Mouse (Mus musculus): ENCODE data around the gene Anapc2. TPM values are rescaled to one million over a fixed set of nuclear protein-coding genes. Genes with fewer than 3 reads are reported as not detected.

The Anapc2 gene
- polyA plus RNA-seq, 1 experiment from 2014 or later, result 40.5 TPM

GRCm38 (mm10) chr2:25318971-25319773 lies 46.9 kb downstream of the Anapc2 start, which contains the start of gene Grin1:
Gene Grin1 (minus strand): TSS chr2:25319187.
- Histone ChIP-seq H3K27me3 (ENCODE audit: control insufficient read depth, insufficient read depth, low read depth, low read length) (peaks cover 30% of the 10 kb centered on the region), H3K9ac (ENCODE audit: low read depth, low read length) (no peak within 1 kb of the TSS), H3K4me1 (ENCODE audit: control insufficient read depth, low read depth, low read length) (no peaks in the 10 kb centered on the region), H3K4me2 (ENCODE audit: low read depth, low read length) (peak within 1 kb of the TSS; percentile 23; the same call in 1 of the 2 replicates), H3K4me3 (ENCODE audit: low read depth, low read length) (peak within 1 kb of the TSS; percentile 9; the same call in 1 of the 2 replicates), H3K36me3 (ENCODE audit: control insufficient read depth, insufficient read depth) (no peaks in the 10 kb centered on the region), H3K9me3 (replicated peaks; ENCODE audit: control insufficient read depth, low read length) (no peaks in the 10 kb centered on the region), H3K27ac (ENCODE audit: low read length) (no peak within 1 kb of the TSS)
- ATAC-seq (ENCODE audit: low read depth), result no peak
- WGBS (ENCODE audit: insufficient replicate concordance), result 9% methylated on average over 58 of the region's 58 CpGs

- no peak overlapping the region for H3K4me2 ChIP-seq (ENCODE audit: low read depth, low read length)
- H3K4me3 ChIP-seq (ENCODE audit: low read depth, low read length), result no peak overlapping the region
- H3K9ac ChIP-seq (ENCODE audit: low read depth, low read length), result no peak overlapping the region
- H3K27ac ChIP-seq (ENCODE audit: low read length), result no peak overlapping the region
- no peaks in the 10 kb centered on the region for H3K9me3 ChIP-seq (replicated peaks; ENCODE audit: control insufficient read depth, low read length)
- H3K4me1 ChIP-seq (ENCODE audit: control insufficient read depth, low read depth, low read length), result no peaks in the 10 kb centered on the region
- ATAC-seq (ENCODE audit: low read depth), result no peak
- WGBS (ENCODE audit: insufficient replicate concordance), result 16% methylated on average over 2 of the region's 2 CpGs
- H3K36me3 ChIP-seq (ENCODE audit: control insufficient read depth, insufficient read depth), result no peaks in the 10 kb centered on the region
- H3K27me3 ChIP-seq (ENCODE audit: control insufficient read depth, insufficient read depth, low read depth, low read length), result peaks cover 30% of the 10 kb centered on the region
Observed at GRCm38 (mm10) chr2:25320084-25320483, 47.8 kb downstream of the Anapc2 start.

GRCm38 (mm10) chr2:25326036-25326435 lies 53.8 kb downstream of the Anapc2 start:
- no peaks in the 10 kb centered on the region for H3K9me3 ChIP-seq (replicated peaks; ENCODE audit: control insufficient read depth, low read length)
- no peaks in the 10 kb centered on the region for H3K36me3 ChIP-seq (ENCODE audit: control insufficient read depth, insufficient read depth)
- H3K4me3 ChIP-seq (ENCODE audit: low read depth, low read length), result no peak overlapping the region
- H3K9ac ChIP-seq (ENCODE audit: low read depth, low read length), result no peak overlapping the region
- H3K4me1 ChIP-seq (ENCODE audit: control insufficient read depth, low read depth, low read length), result peaks cover under 1% of the 10 kb centered on the region; the same call in 1 of the 2 replicates
- no peak overlapping the region for H3K4me2 ChIP-seq (ENCODE audit: low read depth, low read length)
- H3K27ac ChIP-seq (ENCODE audit: low read length), result no peak overlapping the region
- no peaks in the 10 kb centered on the region for H3K27me3 ChIP-seq (ENCODE audit: control insufficient read depth, insufficient read depth, low read depth, low read length)
- no peak for ATAC-seq (ENCODE audit: low read depth)
- WGBS (ENCODE audit: insufficient replicate concordance), result 61% methylated on average over 2 of the region's 2 CpGs

DNA sequence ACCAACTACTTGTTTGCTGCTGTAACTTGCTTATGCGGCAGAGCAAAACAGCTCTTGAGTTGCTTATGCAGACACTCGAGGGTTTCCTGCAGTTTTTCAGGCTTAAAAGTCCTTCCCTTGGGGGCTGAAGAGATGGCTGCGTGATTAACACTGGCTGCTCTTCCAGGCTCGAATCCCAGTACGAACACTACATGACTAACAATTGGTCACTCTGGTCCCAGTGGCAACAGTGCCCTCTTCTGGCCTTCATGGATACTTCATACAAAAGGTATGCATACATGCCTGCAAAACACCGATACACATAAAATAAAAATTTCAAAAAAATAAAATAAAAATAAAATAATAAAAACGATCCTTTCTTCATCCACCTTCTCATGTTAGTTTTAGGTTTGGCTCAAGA lies 56.2 kb downstream of the Anapc2 start:
- no peaks in the 10 kb centered on the region for H3K36me3 ChIP-seq (ENCODE audit: control insufficient read depth, insufficient read depth)
- no peak overlapping the region for H3K4me2 ChIP-seq (ENCODE audit: low read depth, low read length)
- no peaks in the 10 kb centered on the region for H3K9me3 ChIP-seq (replicated peaks; ENCODE audit: control insufficient read depth, low read length)
- WGBS (ENCODE audit: insufficient replicate concordance), result 29% methylated on average over 7 of the region's 7 CpGs
- no peak for ATAC-seq (ENCODE audit: low read depth)
- H3K9ac ChIP-seq (ENCODE audit: low read depth, low read length), result no peak overlapping the region
- H3K4me1 ChIP-seq (ENCODE audit: control insufficient read depth, low read depth, low read length), result peaks cover 12% of the 10 kb centered on the region
- no peak overlapping the region for H3K27ac ChIP-seq (ENCODE audit: low read length)
- H3K4me3 ChIP-seq (ENCODE audit: low read depth, low read length), result no peak overlapping the region
- H3K27me3 ChIP-seq (ENCODE audit: control insufficient read depth, insufficient read depth, low read depth, low read length), result no peaks in the 10 kb centered on the region

GRCm38 (mm10) chr2:25331470-25331869 lies 59.2 kb downstream of the Anapc2 start:
- peak overlapping the region; percentile 82 for H3K4me3 ChIP-seq (ENCODE audit: low read depth, low read length)
- 46% methylated on average over 9 of the region's 9 CpGs for WGBS (ENCODE audit: insufficient replicate concordance)
- H3K4me1 ChIP-seq (ENCODE audit: control insufficient read depth, low read depth, low read length), result peaks cover 16% of the 10 kb centered on the region

DNA sequence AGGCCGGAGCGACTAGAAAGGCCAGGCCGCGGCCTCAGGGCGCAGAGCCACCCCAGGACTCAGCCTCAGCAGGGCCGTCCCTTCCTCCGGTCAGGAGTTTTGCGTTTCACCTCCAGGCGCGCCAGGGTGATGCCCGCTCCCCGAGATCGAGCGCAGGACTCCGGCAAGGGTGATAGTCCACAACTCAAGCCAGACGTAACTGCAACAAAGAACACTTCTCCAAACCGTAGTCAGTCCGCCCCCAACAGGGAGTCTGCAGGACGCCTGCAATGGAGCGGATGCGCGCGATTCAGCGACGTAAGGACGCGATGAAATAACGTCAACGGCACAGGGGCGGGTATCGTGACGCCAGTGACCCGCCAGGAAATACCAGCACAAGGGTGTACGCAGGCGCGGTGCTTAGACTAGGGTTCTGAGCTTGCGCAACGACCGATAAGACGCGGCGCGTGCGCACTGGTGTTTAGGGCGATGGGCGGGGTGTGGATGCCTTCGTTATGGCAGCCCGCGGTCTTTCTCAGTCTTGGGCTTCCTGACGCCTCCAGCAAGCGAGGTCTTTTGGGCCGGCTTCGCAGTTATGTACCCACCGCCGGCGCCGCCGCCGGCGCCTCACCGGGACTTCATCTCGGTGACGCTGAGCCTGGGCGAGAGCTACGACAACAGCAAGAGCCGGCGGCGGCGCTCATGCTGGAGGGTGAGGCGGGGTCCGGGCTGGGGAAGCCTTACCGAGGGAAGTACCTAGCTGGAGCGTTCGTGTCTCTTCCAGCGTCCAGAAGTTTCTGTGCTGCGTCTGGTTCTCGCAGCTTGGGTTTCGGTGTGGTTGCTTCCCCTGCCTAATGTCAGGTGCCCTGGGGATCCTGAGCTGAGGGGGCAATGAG lies 60.2 kb downstream of the Anapc2 start, which contains the start of gene Man1b1:
Gene Man1b1 (plus strand): TSS at position 53 of the 875 bp plus-strand sequence.
- H3K4me1 ChIP-seq (ENCODE audit: control insufficient read depth, low read depth, low read length), result peaks cover 16% of the 10 kb centered on the region
- H3K27me3 ChIP-seq (ENCODE audit: control insufficient read depth, insufficient read depth, low read depth, low read length), result no peaks in the 10 kb centered on the region
- under 1% methylated on average over 78 of the region's 78 CpGs for WGBS (ENCODE audit: insufficient replicate concordance)
- peak within 1 kb of the TSS; percentile 92 for H3K4me2 ChIP-seq (ENCODE audit: low read depth, low read length)
- peak within 1 kb of the TSS; percentile 82 for H3K4me3 ChIP-seq (ENCODE audit: low read depth, low read length)
- H3K27ac ChIP-seq (ENCODE audit: low read length), result peak within 1 kb of the TSS; percentile 73
- no peaks in the 10 kb centered on the region for H3K9me3 ChIP-seq (replicated peaks; ENCODE audit: control insufficient read depth, low read length)
- ATAC-seq (ENCODE audit: low read depth), result peak; percentile 98
- peak within 1 kb of the TSS; percentile 89 for H3K9ac ChIP-seq (ENCODE audit: low read depth, low read length)
- peaks cover 11% of the 10 kb centered on the region for H3K36me3 ChIP-seq (ENCODE audit: control insufficient read depth, insufficient read depth)

More at GRCm38 (mm10) chr2:25331470-25331869, 59.2 kb downstream of the Anapc2 start:
- H3K36me3 ChIP-seq (ENCODE audit: control insufficient read depth, insufficient read depth), result peaks cover 2% of the 10 kb centered on the region; the same call in 1 of the 2 replicates
- peak overlapping the region; percentile 78 for H3K9ac ChIP-seq (ENCODE audit: low read depth, low read length)
- H3K27ac ChIP-seq (ENCODE audit: low read length), result no peak overlapping the region
- H3K4me2 ChIP-seq (ENCODE audit: low read depth, low read length), result peak overlapping the region; percentile 81
- no peak for ATAC-seq (ENCODE audit: low read depth)
- no peaks in the 10 kb centered on the region for H3K9me3 ChIP-seq (replicated peaks; ENCODE audit: control insufficient read depth, low read length)
- no peaks in the 10 kb centered on the region for H3K27me3 ChIP-seq (ENCODE audit: control insufficient read depth, insufficient read depth, low read depth, low read length)

DNA sequence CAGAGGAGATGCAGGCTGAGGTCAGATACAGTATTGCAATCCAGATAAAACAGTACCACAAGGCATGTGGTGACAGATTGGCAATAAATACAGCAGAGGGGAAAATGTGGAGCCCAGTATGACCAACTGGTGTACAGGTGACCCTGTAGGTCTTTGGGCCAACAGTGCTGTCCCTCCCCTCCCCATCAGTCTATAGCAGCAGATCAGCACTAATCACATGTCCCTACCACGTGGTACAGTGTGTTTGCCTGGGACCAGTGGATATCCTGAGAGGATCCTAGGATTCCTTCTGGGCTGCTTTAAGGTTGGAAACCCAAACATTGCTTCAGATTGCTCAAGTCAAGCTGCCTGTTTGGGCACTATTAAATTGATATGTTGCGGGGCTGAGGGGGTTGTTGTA lies 61.3 kb downstream of the Anapc2 start:
- H3K27me3 ChIP-seq (ENCODE audit: control insufficient read depth, insufficient read depth, low read depth, low read length), result no peaks in the 10 kb centered on the region
- peaks cover 16% of the 10 kb centered on the region for H3K4me1 ChIP-seq (ENCODE audit: control insufficient read depth, low read depth, low read length)
- no peaks in the 10 kb centered on the region for H3K9me3 ChIP-seq (replicated peaks; ENCODE audit: control insufficient read depth, low read length)
- no peak overlapping the region for H3K27ac ChIP-seq (ENCODE audit: low read length)
- no peak for ATAC-seq (ENCODE audit: low read depth)
- peak overlapping the region; percentile 89 for H3K9ac ChIP-seq (ENCODE audit: low read depth, low read length)
- peaks cover 19% of the 10 kb centered on the region for H3K36me3 ChIP-seq (ENCODE audit: control insufficient read depth, insufficient read depth)
- WGBS (ENCODE audit: insufficient replicate concordance), result 78% methylated on average over 2 of the region's 2 CpGs
- H3K4me3 ChIP-seq (ENCODE audit: low read depth, low read length), result peak overlapping the region; percentile 82
- H3K4me2 ChIP-seq (ENCODE audit: low read depth, low read length), result peak overlapping the region; percentile 92

Measured in liver, embryonic 16.5 days (tissue).